Mouse (Mus musculus): ENCODE measurements around the gene Nrip1. TPM values are rescaled to one million over a fixed set of nuclear protein-coding genes. Genes with fewer than 3 reads are reported as not detected.

The Nrip1 gene
- polyA plus RNA-seq, 1 experiment from 2014 or later, result 31.2 TPM

DNA sequence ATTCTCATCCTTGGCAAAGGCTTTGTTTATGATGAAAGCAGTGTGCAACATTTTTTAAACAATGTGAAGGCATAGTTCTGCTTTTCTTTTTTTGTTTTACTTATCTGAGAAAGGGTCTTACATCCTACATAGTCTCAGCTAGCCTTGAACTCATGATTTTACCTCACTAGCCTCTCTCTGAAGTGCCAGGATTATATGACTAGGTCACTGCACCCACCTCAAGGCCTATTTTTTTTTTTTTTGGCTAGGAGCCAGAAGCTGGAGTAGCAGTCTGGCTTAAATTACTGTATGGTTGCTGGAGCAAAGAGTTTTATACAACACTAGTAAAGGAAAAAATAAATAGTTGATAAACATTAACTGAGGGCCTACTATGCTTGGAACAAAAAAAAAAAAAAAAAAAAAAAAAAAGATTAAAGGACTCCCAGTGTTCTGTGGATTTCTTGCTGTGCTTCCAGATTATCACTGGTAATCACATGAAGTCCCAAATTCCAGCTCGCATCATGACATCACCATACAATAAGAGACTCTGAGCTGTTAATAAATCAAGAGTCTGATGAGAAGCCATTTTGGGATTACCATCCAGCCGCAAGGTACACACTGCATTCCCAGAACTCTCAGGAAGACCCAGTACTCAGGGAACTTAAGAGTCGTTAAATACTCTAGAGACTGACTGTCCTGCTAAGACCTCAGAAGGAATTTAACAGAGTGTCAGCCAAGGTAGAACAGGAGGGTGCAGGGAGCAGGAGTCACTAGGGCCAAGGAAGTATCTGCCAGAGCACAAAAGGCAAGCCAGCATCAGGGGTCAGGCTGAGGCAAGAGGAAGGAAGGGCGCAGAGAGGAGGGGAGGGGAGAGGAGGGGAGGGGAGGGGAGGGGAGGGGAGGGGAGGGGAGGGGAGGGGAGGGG is 49.0 kb downstream of the Nrip1 start:
- Histone ChIP-seq H3K4me2 (ENCODE audit: low read depth, low read length) (no peak overlapping the region), H3K27ac (ENCODE audit: low read length) (no peak overlapping the region), H3K4me1 (ENCODE audit: control insufficient read depth, insufficient read depth, low read length) (peaks cover 7% of the 10 kb centered on the region), H3K4me3 (ENCODE audit: low read length) (no peak overlapping the region), H3K9me3 (ENCODE audit: control insufficient read depth, low read length) (no peaks in the 10 kb centered on the region), H3K36me3 (ENCODE audit: control insufficient read depth, insufficient read depth, low read length) (no peaks in the 10 kb centered on the region), H3K27me3 (replicated peaks; ENCODE audit: control insufficient read depth, insufficient read depth, low read length) (no peaks in the 10 kb centered on the region), H3K9ac (ENCODE audit: low read depth, low read length) (no peak overlapping the region)
- 0 out of 2 replicates have a peak, but pooled peaks have one; percentile 17 for ATAC-seq
- WGBS, result 74% methylated on average over 3 of the region's 4 CpGs

DNA sequence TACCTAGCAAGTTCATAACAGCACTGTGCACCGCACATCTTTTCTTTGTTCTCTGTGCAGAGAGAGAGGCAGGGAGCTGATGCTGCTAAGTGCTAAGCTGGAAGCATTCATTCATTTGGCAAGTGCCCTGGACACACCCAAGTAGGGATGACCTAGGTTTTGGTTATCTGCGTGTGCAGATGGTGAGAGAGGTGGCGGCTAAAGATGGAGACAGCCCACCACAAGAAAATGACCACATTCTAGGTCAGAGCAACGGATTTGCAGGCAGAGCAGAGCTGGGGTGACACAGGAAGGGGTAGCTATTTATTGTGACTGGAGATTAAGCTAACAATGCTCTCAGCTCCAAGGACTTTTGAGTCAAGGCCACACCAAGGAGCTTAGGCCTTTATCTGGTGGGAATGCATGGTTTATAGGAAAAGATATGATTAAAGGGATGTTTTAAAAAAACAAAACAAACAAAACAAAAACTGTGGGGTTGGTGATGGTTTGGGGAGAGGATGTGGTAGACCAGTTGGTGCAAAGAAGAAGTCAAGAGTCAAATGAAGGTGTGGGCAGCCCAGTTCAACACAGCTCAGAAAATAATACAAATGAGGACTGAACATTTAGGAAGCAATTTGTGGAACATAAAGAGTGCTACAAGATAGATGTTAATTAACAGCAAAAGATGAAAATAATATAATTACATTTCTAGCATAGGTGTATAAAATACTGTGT is 49.9 kb downstream of the Nrip1 start:
- Histone ChIP-seq H3K4me1 (ENCODE audit: control insufficient read depth, insufficient read depth, low read length) (peaks cover 10% of the 10 kb centered on the region), H3K27ac (ENCODE audit: low read length) (no peak overlapping the region), H3K4me2 (ENCODE audit: low read depth, low read length) (no peak overlapping the region), H3K9ac (ENCODE audit: low read depth, low read length) (no peak overlapping the region), H3K36me3 (ENCODE audit: control insufficient read depth, insufficient read depth, low read length) (no peaks in the 10 kb centered on the region), H3K4me3 (ENCODE audit: low read length) (no peak overlapping the region), H3K9me3 (ENCODE audit: control insufficient read depth, low read length) (no peaks in the 10 kb centered on the region), H3K27me3 (replicated peaks; ENCODE audit: control insufficient read depth, insufficient read depth, low read length) (no peaks in the 10 kb centered on the region)
- ATAC-seq, result peak; percentile 66
- 84% methylated on average over 4 of the region's 4 CpGs for WGBS

DNA sequence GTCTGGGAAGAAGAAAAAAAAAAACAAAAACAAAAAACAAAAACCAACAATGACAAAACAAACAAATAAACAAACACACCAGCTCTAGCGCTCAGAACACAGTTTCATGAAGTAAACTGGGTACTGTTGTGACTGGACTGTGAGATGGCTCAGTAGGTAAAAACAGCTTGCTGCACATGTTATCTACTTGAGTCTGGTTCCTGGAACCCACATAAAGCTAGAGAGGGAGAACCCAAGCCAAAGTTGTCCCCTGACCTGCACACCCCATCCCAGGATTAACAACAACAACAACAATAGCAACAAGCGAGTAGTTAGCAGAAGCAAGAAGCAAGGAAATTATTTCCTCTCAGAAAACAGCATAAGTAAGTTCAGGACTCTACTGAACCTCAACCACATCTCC is 50.5 kb downstream of the Nrip1 start:
- Histone ChIP-seq H3K4me2 (ENCODE audit: low read depth, low read length) (no peak overlapping the region), H3K4me1 (ENCODE audit: control insufficient read depth, insufficient read depth, low read length) (peaks cover 10% of the 10 kb centered on the region), H3K27me3 (replicated peaks; ENCODE audit: control insufficient read depth, insufficient read depth, low read length) (no peaks in the 10 kb centered on the region), H3K9me3 (ENCODE audit: control insufficient read depth, low read length) (no peaks in the 10 kb centered on the region), H3K9ac (ENCODE audit: low read depth, low read length) (no peak overlapping the region), H3K27ac (ENCODE audit: low read length) (no peak overlapping the region), H3K4me3 (ENCODE audit: low read length) (no peak overlapping the region), H3K36me3 (ENCODE audit: control insufficient read depth, insufficient read depth, low read length) (no peaks in the 10 kb centered on the region)
- no peak for ATAC-seq
- 96% methylated on average over 2 of the region's 2 CpGs for WGBS

DNA sequence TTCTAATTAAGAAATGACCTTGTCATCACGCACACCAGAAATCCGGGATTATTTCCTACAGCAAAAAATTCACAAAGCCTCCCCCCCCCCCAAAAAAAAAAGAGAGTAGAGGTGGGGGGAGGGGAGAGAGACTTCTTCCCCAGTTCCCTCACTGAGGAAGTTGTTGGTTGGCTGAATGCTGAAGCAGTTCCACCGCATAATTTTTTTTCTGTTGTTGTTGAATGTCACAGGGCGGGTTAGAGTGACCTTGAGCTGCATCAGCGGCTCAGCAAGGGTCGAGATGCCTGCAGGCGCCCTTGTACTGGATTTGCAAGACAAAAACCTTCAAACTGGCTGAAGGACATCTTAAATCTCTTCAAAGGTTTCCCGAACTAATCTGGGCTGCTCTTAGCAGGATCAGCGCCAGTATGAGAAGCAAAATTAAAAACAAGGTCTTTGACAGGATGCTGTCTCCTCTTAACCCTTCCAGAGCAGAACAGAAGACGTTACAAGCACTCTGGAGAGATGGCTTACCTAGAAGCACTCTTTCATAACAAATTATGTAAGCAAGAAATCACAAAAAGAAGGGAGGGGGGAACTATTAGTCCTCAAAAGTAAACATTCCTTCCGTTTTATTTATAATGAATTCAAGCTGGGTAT is 52.0 kb downstream of the Nrip1 start:
- H3K27me3 ChIP-seq (replicated peaks; ENCODE audit: control insufficient read depth, insufficient read depth, low read length), result no peaks in the 10 kb centered on the region
- H3K9ac ChIP-seq (ENCODE audit: low read depth, low read length), result no peak overlapping the region
- no peak overlapping the region for H3K27ac ChIP-seq (ENCODE audit: low read length)
- H3K4me3 ChIP-seq (ENCODE audit: low read length), result no peak overlapping the region
- peaks cover 10% of the 10 kb centered on the region for H3K4me1 ChIP-seq (ENCODE audit: control insufficient read depth, insufficient read depth, low read length)
- no peaks in the 10 kb centered on the region for H3K9me3 ChIP-seq (ENCODE audit: control insufficient read depth, low read length)
- H3K36me3 ChIP-seq (ENCODE audit: control insufficient read depth, insufficient read depth, low read length), result no peaks in the 10 kb centered on the region
- no peak overlapping the region for H3K4me2 ChIP-seq (ENCODE audit: low read depth, low read length)
- no peak for ATAC-seq
- 21% methylated on average over 11 of the region's 11 CpGs for WGBS

DNA sequence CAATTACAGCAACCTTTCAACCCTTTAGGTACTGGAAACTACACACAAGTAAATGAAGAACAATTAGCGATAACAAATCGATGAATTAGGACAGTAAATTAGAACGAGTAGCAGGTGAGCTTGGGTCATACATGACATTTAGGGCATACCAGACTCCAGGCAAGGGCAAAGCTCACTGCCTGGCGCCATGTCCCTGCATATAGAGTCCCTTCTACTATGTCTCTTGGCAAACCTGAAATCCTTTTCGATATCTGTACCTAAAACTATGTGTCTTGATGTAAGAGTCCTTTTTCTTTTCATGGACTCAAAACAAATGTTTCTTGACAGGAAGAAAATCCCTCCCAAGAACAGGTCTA is 53.5 kb downstream of the Nrip1 start:
- H3K9ac ChIP-seq (ENCODE audit: low read depth, low read length), result no peak overlapping the region
- peaks cover 10% of the 10 kb centered on the region for H3K4me1 ChIP-seq (ENCODE audit: control insufficient read depth, insufficient read depth, low read length)
- H3K27me3 ChIP-seq (replicated peaks; ENCODE audit: control insufficient read depth, insufficient read depth, low read length), result no peaks in the 10 kb centered on the region
- no peak overlapping the region for H3K4me2 ChIP-seq (ENCODE audit: low read depth, low read length)
- no peak for ATAC-seq
- no peak overlapping the region for H3K27ac ChIP-seq (ENCODE audit: low read length)
- WGBS, result 73% methylated on average over 5 of the region's 5 CpGs
- H3K4me3 ChIP-seq (ENCODE audit: low read length), result no peak overlapping the region
- no peaks in the 10 kb centered on the region for H3K9me3 ChIP-seq (ENCODE audit: control insufficient read depth, low read length)
- no peaks in the 10 kb centered on the region for H3K36me3 ChIP-seq (ENCODE audit: control insufficient read depth, insufficient read depth, low read length)

DNA sequence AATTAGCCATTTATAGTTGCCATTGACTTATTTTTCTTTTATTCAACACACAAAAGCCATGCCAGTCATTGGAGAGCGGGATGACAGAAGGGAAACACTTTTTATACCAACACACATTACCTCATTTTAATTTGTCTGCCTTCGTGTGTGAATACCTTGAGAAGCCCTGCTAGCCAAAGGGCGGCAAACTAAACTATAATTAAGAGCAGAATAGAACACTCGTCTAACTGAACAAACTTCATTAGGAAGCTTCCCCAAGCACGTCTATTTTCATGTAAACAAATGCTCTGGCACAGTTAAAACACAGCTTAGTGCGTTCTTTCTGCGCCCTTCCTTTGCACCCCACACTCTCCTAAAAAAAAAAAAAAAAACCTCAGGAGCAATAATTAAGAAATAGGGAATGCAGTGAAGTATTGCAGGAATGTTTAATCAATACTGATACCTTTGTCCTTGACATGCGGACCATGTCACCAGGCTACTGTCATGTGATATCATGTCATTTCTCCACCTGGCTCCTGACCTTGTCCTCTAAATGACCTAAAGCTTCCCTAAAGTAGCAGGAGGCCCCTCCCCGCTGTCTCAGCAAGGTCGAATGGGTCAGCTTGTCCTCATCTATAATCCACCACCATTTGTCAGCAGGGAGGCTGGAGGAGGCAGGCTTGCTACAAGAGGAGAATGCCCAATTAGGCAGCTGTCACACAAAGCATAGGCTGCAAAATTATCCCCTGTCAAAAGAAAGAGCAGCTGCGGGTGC is 54.1 kb downstream of the Nrip1 start:
- H3K27ac ChIP-seq (ENCODE audit: low read length), result no peak overlapping the region
- H3K4me2 ChIP-seq (ENCODE audit: low read depth, low read length), result no peak overlapping the region
- H3K27me3 ChIP-seq (replicated peaks; ENCODE audit: control insufficient read depth, insufficient read depth, low read length), result no peaks in the 10 kb centered on the region
- H3K36me3 ChIP-seq (ENCODE audit: control insufficient read depth, insufficient read depth, low read length), result no peaks in the 10 kb centered on the region
- H3K9ac ChIP-seq (ENCODE audit: low read depth, low read length), result no peak overlapping the region
- ATAC-seq, result no peak
- H3K9me3 ChIP-seq (ENCODE audit: control insufficient read depth, low read length), result no peaks in the 10 kb centered on the region
- 50% methylated on average over 11 of the region's 11 CpGs for WGBS
- H3K4me3 ChIP-seq (ENCODE audit: low read length), result no peak overlapping the region
- peaks cover 10% of the 10 kb centered on the region for H3K4me1 ChIP-seq (ENCODE audit: control insufficient read depth, insufficient read depth, low read length)

DNA sequence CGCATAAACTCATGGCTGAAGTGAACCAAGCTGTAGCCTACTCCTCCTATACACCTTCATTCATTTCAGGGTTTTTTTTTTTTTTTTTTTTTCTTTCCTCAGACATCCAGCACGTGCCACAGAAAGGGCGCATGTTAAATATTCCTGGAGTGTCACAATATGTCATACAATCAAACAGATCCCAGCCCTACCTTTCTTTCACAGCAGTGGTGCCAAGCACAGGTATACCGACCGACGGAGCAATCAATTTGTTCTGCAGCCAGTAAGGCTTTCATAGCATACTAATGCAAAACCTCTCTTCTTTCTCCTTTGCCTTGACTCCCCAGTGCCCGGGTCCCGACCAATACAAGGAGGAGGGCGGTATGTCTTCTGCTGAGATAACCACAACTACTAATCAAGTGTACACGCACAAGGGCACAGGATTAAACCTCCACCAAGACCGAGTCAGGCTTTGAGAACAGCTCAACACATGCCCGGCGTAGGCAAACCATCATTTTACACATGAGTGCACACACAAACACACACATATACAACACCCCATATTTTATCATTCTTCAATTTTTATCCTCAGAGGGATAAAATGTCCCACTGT is 55.2 kb downstream of the Nrip1 start:
- WGBS, result 76% methylated on average over 13 of the region's 13 CpGs
- Histone ChIP-seq H3K9ac (ENCODE audit: low read depth, low read length) (no peak overlapping the region), H3K9me3 (ENCODE audit: control insufficient read depth, low read length) (no peaks in the 10 kb centered on the region), H3K4me3 (ENCODE audit: low read length) (no peak overlapping the region), H3K4me2 (ENCODE audit: low read depth, low read length) (no peak overlapping the region), H3K36me3 (ENCODE audit: control insufficient read depth, insufficient read depth, low read length) (no peaks in the 10 kb centered on the region), H3K27ac (ENCODE audit: low read length) (no peak overlapping the region), H3K27me3 (replicated peaks; ENCODE audit: control insufficient read depth, insufficient read depth, low read length) (no peaks in the 10 kb centered on the region), H3K4me1 (ENCODE audit: control insufficient read depth, insufficient read depth, low read length) (peaks cover 8% of the 10 kb centered on the region)
- ATAC-seq, result no peak

DNA sequence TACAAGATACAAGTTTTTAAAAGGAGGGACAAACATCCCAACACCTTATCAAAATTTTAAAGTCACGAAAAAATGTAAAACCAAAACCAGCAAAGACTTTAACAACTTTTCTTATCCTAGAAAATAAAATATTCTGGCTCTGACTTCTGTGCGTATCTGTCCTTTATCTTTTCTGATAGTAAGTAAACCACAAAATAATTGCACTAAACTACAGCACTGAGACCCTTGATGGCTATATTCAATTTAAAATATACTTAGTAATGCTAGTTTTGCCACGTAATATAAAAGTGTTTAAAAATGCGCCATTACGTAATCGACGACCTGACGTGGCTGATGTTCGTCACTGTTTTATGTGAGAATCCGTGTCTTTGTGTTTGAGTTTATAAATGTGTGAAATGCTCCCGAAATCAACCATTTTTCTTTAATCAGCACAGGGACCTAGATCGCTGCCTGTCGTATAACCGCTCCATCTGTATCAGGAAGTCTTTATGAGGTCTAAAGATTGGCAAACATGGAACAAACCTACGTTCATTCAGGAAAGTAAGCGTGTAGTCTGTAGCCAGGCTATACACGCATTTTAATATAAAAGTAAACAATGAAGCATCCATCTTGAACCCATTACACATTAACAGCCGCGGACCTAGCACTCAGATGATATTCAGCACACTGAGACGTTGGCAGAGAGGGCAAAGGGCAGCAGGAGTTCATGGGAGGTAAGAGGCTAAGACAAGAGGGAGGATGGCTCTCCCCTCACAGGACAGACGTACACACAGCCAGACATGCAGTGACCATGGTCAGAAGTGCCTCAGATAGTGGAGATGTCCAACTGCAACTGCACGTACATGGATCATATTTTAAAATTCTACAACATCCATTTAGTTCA is 56.4 kb downstream of the Nrip1 start:
- H3K9me3 ChIP-seq (ENCODE audit: control insufficient read depth, low read length), result no peaks in the 10 kb centered on the region
- no peak overlapping the region for H3K4me2 ChIP-seq (ENCODE audit: low read depth, low read length)
- 81% methylated on average over 22 of the region's 22 CpGs for WGBS
- H3K36me3 ChIP-seq (ENCODE audit: control insufficient read depth, insufficient read depth, low read length), result no peaks in the 10 kb centered on the region
- ATAC-seq, result 0 out of 2 replicates have a peak, but pooled peaks have one; percentile 24
- H3K4me3 ChIP-seq (ENCODE audit: low read length), result no peak overlapping the region
- no peaks in the 10 kb centered on the region for H3K27me3 ChIP-seq (replicated peaks; ENCODE audit: control insufficient read depth, insufficient read depth, low read length)
- H3K27ac ChIP-seq (ENCODE audit: low read length), result no peak overlapping the region
- H3K4me1 ChIP-seq (ENCODE audit: control insufficient read depth, insufficient read depth, low read length), result peaks cover 8% of the 10 kb centered on the region
- no peak overlapping the region for H3K9ac ChIP-seq (ENCODE audit: low read depth, low read length)
